Mouse (Mus musculus) left cerebral cortex, postnatal 4 days (tissue): ENCODE results near the gene Tpgs1. TPM values are rescaled to one million over a fixed set of nuclear protein-coding genes. Genes with fewer than 3 reads are reported as not detected.

ENCODE experiments used
- DNase-seq: peaks from one replicate; pipeline ENCODE4 v3.0.0-alpha.2; 2022
- intact Hi-C: fragments of 180-260 bp; cut with DNase I; formaldehyde crosslinking; loops from one replicate; pipeline ENCODE4 v1.15.1; 2025
- total RNA-seq, 2 experiments: library from RNA; stranded (reverse); gene quantifications; 2 replicates each; pipeline ENCODE4 v1.2.3; 2021

Gene Tpgs1
- total RNA-seq, 2 experiments from 2014 or later = 57.0 to 59.9 TPM

GRCm38 (mm10) chr10:79665051-79665450 is 4.1 kb upstream of the Tpgs1 start:
- DNase-seq = no peak
- intact Hi-C loops = loop anchor here (10.0 kb wide), 1 partner anchor 910 kb away; the partner anchor contains the start of gene Ccdc105

- DNase-seq = no peak
- intact Hi-C loops = loop anchor here (10.0 kb wide), 1 partner anchor 912 kb away; the partner anchor contains the start of gene Ccdc105
Measured at GRCm38 (mm10) chr10:79666493-79666892, 2.7 kb upstream of the Tpgs1 start.

- intact Hi-C loops = loop anchor here (2.0 to 10.0 kb wide), 2 partner anchors 71 to 913 kb away; partner anchors contain the start of gene Ccdc105
Measured at GRCm38 (mm10) chr10:79668076-79668475, 1.1 kb upstream of the Tpgs1 start.

GRCm38 (mm10) chr10:79669576-79670057 is 448 bp downstream of the Tpgs1 start:
- DNase-seq = peak; percentile 90
- intact Hi-C loops = loop anchor here (2.0 to 10.0 kb wide), 2 partner anchors 73 to 915 kb away; partner anchors contain the start of gene Ccdc105

More at GRCm38 (mm10) chr10:79668076-79668475, 1.1 kb upstream of the Tpgs1 start:
- no peak for DNase-seq

- DNase-seq = no peak
- intact Hi-C loops = no loop called here
Measured at GRCm38 (mm10) chr10:79670071-79670888, 1.1 kb downstream of the Tpgs1 start.

DNA sequence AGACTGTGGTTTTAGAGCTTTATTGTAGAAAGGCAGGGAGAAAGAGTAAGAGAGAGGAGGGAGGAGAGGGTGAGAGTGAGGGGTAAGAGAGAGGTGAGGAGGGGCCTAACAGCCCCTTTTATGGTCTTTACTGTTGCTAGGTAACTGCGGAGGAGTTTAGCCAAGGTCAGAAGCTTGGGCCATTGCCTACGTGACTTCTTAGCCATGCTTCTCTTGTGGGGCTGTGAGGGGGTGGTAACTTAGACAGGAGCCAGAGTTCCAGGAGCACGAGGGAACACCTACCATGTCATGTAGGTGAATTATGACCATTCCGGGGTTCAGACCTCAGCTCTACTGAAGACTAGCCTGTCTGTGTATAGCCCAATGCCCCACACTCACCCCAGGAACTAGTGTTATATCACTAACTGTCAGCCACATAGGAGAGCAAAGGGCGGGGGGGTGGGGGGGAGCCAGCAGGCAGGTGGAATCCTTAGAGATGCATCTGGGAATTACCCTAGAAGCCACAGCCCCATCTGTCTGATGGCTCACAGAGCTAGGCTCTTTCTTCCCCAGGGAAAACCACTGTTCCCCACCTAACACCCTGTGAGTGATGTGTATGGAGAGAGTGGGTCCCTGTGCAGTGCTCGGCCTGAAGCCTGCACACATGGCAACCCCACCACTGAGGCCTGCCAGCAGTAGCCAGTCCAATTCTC is 2.4 kb downstream of the Tpgs1 start:
- no peak for DNase-seq
- intact Hi-C loops = no loop called here

DNA sequence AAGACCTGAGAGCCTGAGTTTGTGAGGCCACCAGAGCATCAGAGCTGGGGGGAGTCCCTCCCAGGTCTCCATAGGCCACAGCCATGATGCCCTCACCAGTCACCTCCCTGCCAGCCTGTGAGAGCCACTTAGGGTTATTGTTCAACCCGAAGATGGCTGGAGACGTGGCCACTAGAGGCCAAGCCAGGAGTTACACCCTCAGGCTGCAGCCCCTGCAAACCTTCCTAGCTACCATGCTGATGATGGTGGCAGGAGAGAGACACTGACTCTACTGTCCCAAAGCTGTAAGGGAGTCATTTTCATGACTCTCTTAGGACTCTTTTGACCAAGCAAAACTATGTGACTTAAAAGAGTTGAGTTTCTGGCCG is 2.9 kb downstream of the Tpgs1 start:
- intact Hi-C loops = no loop called here
- no peak for DNase-seq

DNA sequence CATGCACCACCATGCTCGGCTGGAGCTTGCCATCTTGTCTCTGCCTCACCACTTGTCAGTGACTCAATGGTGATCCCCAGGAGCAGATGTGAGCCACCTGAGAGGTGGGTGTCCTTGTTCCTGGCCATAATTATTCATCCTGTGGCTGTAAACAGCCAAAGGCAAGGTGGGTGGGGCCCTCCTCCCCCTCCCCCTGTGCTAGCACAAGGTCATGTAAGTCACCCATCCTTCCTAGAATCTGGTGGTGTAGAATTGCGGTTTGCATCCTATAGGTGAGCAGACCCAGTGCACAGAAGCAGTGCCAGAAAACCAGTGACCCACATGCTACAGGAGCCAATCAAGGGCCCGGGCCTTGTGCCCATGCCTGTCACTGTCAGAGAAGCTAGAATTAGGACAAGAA is 3.9 kb downstream of the Tpgs1 start:
- intact Hi-C loops = no loop called here
- no peak for DNase-seq

- intact Hi-C loops = no loop called here
- no peak for DNase-seq
Measured at GRCm38 (mm10) chr10:79675346-79676035, 6.3 kb downstream of the Tpgs1 start.

- no peak for DNase-seq
- intact Hi-C loops = no loop called here
Measured at GRCm38 (mm10) chr10:79680606-79681495, 11.7 kb downstream of the Tpgs1 start.

- intact Hi-C loops = no loop called here
- peak; percentile 99 for DNase-seq
Measured at GRCm38 (mm10) chr10:79681591-79682245, 12.5 kb downstream of the Tpgs1 start, which contains the start of gene Cdc34. Cdc34 (plus strand) TSS chr10:79682195.

- no peak for DNase-seq
- intact Hi-C loops = no loop called here
Measured at GRCm38 (mm10) chr10:79682551-79682915, 13.4 kb downstream of the Tpgs1 start.

DNA sequence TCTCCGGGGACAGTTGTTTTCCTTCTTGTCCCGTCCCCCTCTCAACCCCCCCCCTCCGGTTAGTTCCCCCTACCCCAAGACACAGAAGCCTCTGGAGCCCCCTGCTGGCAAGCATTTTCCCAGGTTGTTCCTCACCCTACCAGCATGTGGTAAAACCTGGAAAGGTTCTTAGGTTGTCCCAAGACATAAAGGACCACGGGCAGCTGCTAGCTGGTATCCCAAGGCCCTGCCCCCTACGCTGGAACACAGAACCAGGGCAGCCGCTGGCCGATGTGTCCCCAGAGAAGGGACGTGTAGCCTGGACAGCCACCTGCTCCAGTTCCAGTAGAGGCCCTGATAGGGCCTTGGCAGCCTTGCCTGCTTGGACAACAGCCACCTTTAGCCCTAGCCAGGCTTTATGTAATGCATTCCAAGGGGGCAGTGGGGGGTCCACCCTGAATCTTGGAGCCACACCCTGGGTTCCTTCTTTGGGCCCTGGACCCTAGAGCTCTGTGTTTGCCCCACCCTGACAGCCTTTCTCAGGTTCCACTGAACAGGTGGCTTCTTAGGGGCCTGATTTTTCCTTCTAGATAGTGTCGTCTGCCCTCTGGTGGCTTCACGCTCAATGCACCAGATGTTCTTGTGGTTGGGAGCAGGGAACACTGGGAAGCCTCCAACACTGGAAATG is 13.9 kb downstream of the Tpgs1 start:
- intact Hi-C loops = no loop called here
- DNase-seq = peak; percentile 68

- DNase-seq = no peak
- intact Hi-C loops = no loop called here
Measured at GRCm38 (mm10) chr10:79683726-79684640, 14.8 kb downstream of the Tpgs1 start.

- intact Hi-C loops = no loop called here
- no peak for DNase-seq
Measured at GRCm38 (mm10) chr10:79684770-79685600, 15.8 kb downstream of the Tpgs1 start.

DNA sequence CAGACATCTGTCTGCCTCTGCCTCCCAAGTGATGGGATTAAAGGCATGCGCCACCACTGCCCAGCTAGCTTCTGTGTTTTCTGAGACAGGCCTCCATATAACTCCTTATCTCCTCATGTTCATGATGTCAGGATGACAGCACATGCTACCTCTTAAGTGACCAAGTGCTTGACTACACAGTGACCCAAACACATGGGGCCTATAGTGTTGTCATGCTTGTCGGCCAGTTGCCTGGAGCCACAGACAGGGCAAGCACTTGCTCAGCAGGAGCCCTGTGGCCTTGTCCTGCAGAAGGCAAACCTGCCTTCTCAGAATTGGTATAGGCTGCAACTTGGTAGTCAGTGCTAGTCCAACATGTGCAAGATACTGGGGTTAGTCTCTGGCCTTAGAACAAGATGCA is 17.1 kb downstream of the Tpgs1 start:
- no peak for DNase-seq
- intact Hi-C loops = no loop called here

- intact Hi-C loops = no loop called here
- no peak for DNase-seq
Measured at GRCm38 (mm10) chr10:79686691-79687090, 17.5 kb downstream of the Tpgs1 start.
